Mouse (Mus musculus) thymus, adult 2 months (tissue): ENCODE results near the gene Pid1. TPM values are rescaled to one million over a fixed set of nuclear protein-coding genes. Genes with fewer than 3 reads are reported as not detected.

Source experiments
- DNase-seq: peaks from one replicate; pipeline ENCODE4 v3.0.0; 2021
- H3K27ac ChIP-seq: fragments of 200-500 bp; 2 replicates; pipeline ENCODE4 v1.5.1; 2012; ENCODE audit warnings: low read length, control low read depth; ENCODE audit not compliant: control insufficient read depth, insufficient read depth
- H3K27me3 ChIP-seq: fragments of 200-500 bp; 2 replicates; pipeline ENCODE4 v1.6.1; 2012; ENCODE audit warnings: mild to moderate bottlenecking, low read length, moderate library complexity, mixed read lengths; ENCODE audit not compliant: control insufficient read depth, insufficient read depth
- H3K36me3 ChIP-seq: fragments of 200-500 bp; 2 replicates; pipeline ENCODE4 v1.6.1; 2012; ENCODE audit warnings: mild to moderate bottlenecking, low read length, moderate library complexity; ENCODE audit not compliant: control insufficient read depth, insufficient read depth
- H3K4me1 ChIP-seq: fragments of 200-500 bp; replicated peaks from 2 replicates; pipeline ENCODE4 v1.6.1; 2012; ENCODE audit warnings: low read length; ENCODE audit not compliant: control insufficient read depth, insufficient read depth
- H3K4me3 ChIP-seq: fragments of 200-500 bp; 2 replicates; pipeline ENCODE4 v1.5.1; 2012; ENCODE audit warnings: mild to moderate bottlenecking, low read length, control low read depth, moderate library complexity; ENCODE audit not compliant: control insufficient read depth, insufficient read depth
- CTCF ChIP-seq: fragments of 200-500 bp; IDR thresholded peaks from 2 replicates; pipeline ENCODE4 v1.5.1; 2012; ENCODE audit warnings: mild to moderate bottlenecking, control low read depth, low read length, moderate library complexity, borderline replicate concordance; ENCODE audit not compliant: control insufficient read depth, poor library complexity, insufficient read depth; ENCODE audit errors: extremely low read depth
- POLR2A ChIP-seq: fragments of 200-500 bp; IDR thresholded peaks from 2 replicates; pipeline ENCODE4 v1.6.1; 2012; ENCODE audit warnings: mild to moderate bottlenecking, low read length, control low read depth, moderate library complexity; ENCODE audit not compliant: control insufficient read depth, poor library complexity, insufficient read depth; ENCODE audit errors: extremely low read depth
- WGBS: fragments of 180-500 bp; shearing (Covaris S2); methylation state at CpG from one replicate; pipeline ENCODE4 v1.1.7; 2018; 5-methylcytosine and 5-hydroxymethylcytosine counted together
- polyA plus RNA-seq: library from polyadenylated mRNA; depleted of rRNA; stranded (reverse); fragments of >200 nt; gene quantifications from 2 replicates; pipeline ENCODE4 v1.2.3, GENCODE M21; 2012

Pid1 gene
- polyA plus RNA-seq, 1 experiment, result 3.4 TPM

DNA sequence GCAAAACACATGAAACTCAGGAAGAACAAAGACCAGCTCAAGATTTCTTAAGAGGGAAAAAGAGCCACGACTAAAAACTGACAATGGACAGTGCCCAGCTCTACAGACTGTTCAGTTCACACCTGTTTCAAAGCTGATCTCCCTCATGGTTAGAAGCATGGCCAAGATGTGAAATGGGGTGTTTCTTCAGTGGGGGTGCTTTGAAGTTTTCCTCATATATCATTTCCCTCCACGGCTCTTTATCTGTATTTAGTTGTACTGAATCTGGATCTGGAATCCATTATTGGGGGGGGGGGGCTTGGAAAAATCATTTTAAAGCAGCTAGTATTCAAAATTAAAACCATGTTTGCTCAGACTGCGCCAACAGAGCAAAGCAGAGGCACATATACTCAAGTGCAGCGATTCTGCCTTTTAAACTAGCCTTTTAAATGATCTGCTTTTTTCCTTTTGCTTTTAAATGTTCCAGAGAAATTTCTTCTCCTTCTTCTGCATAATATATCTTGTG, 351.1 kb downstream of the Pid1 start:
- no peak for DNase-seq
- Histone ChIP-seq H3K4me3 (no peak overlapping the region), H3K27ac (no peak overlapping the region), H3K27me3 (no peaks in the 10 kb centered on the region), H3K36me3 (no peaks in the 10 kb centered on the region), H3K4me1 (no peaks in the 10 kb centered on the region)
- TF ChIP-seq POLR2A (no peak), CTCF (no peak)
- WGBS, result 80% methylated on average over 4 of the region's 4 CpGs

DNA sequence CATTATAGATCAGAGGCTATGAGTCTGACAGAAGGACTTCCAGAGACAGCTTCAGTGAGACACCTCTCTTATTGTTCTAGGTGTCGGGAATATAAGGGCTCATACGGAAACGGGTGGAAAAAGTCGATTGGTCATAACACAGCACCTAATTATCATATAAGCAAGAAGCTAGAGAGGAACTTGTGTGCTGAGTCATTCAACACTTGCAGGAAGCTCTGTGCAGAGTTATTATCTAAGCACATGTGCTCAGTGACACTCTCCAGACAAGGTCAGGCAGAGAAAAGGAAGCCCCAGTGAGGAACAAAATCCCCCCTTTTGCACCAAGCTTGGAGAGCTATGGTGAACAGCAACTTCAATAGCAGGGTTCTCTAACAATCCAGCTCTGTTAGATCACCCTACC, 361.4 kb downstream of the Pid1 start:
- no peak for TF ChIP-seq CTCF
- TF ChIP-seq POLR2A, result no peak
- WGBS, result 81% methylated on average over 4 of the region's 4 CpGs
- H3K27me3 ChIP-seq, result no peaks in the 10 kb centered on the region
- no peak overlapping the region for H3K4me3 ChIP-seq
- H3K27ac ChIP-seq, result no peak overlapping the region
- no peaks in the 10 kb centered on the region for H3K36me3 ChIP-seq
- no peaks in the 10 kb centered on the region for H3K4me1 ChIP-seq
- DNase-seq, result no peak
